Mouse (Mus musculus): ENCODE results near the gene Cradd. TPM values are rescaled to one million over a fixed set of nuclear protein-coding genes. Genes with fewer than 3 reads are reported as not detected.

Cradd gene
- polyA plus RNA-seq, 1 experiment from 2014 or later, result 7.5 TPM

DNA sequence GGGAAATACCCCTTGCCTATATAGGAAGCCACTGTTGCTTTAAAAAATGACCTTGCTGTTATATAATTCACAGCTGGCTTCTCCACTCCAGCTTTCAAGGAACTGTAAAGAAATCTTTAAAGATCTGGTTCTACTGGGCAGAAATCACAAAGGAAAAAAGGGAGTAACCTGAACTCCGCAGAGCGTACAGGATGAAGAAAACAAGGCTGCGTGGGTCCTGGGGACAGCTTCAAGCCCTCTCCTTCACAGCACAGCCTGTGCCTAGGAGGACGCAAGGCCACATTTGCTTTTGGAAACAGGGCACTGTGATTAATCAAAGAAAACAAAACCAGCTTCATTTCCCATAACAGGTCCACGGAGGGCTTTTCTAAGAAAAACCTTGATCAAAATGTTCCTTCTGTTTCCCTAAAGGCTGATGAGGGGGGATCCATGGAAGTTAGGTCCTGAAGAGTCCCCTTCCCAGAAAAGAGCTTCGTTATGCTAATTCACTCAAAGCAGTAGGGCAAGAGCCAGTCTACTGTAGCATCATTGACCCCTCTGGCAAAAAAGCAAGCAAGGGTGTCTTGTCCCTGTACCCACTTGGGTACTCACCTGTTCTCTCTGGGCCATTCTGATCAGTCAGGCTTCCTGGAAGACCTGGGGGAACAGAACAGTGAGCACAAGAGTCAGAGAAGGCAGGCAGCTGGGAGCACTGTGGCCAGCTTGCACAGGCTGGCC, 179.4 kb downstream of the Cradd start:
- Histone ChIP-seq H3K4me3 (no peak overlapping the region), H3K9ac (no peak overlapping the region), H3K36me3 (no peaks in the 10 kb centered on the region), H3K27ac (no peak overlapping the region), H3K9me3 (no peaks in the 10 kb centered on the region), H3K27me3 (no peaks in the 10 kb centered on the region), H3K4me2 (no peak overlapping the region), H3K4me1 (peaks cover 47% of the 10 kb centered on the region)
- ATAC-seq (ENCODE audit: insufficient number of reproducible peaks, low FRiP score, low TSS enrichment, low read depth), result no peak
- 62% methylated on average over 6 of the region's 6 CpGs for WGBS

DNA sequence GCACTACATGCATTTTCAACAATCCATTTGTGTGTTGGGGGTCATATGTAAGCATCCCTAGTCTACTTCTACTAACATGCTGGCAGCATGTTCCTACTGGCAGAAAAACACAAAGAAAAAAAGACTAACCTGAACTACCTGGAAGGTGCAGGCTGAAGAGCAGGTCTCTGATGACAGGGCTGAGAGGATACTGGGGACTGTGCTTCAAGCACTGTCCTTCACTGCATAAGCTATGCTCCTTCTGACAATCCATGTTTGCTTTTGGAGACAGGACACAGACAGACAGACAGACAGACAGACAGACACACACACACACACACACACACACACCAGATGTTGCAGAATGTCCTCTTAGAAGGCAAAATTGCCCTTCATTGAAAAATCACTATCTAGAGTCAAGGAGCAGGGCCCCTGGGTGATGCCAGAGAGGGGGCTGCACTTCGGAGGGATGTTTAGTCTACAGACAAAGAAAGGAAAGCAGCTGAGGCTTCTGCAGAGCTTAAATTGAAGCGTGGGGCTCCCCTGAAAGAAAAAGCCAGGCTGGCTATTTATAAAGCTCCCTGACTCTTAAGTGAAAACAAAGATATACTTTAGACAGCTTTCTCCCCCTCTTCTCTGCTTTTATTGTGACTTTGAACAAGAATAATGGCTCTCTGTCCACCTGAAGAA, 180.4 kb downstream of the Cradd start:
- Histone ChIP-seq H3K36me3 (no peaks in the 10 kb centered on the region), H3K4me3 (no peak overlapping the region), H3K9ac (no peak overlapping the region), H3K9me3 (no peaks in the 10 kb centered on the region), H3K27me3 (no peaks in the 10 kb centered on the region), H3K4me2 (no peak overlapping the region), H3K27ac (peak overlapping the region; percentile 44), H3K4me1 (peaks cover 48% of the 10 kb centered on the region)
- WGBS, result 29% methylated on average over 2 of the region's 2 CpGs
- no peak for ATAC-seq (ENCODE audit: insufficient number of reproducible peaks, low FRiP score, low TSS enrichment, low read depth)

DNA sequence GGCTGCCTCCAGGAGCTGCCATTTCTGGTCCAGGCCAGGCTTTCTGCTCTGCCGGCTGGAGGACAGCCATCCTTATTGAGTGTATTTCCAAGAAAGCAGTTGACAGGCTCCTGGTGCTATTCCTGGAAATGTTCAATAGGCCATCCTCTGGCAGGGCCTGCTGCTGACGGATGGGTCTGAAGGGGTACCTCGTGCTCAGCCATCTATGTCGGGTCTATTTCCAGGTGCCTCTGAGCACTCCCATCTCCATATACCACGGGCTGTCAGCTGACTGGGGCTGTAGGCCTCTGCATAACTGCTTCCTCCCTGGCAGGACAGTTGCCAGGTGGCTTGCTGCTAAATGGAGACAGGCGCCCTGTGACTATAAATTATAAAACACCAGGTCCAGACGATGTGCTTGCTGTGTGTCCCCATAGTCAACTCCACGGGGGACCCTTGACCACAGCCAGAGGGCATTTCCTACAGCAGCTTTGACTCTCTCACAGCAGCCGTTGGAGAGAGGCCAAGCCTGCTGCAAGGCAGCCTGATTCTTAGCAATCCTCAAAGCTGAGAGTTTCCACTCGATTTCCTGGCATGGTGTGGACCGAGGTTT, 181.0 kb downstream of the Cradd start:
- ATAC-seq (ENCODE audit: insufficient number of reproducible peaks, low FRiP score, low TSS enrichment, low read depth), result peak; percentile 81
- no peak overlapping the region for H3K9ac ChIP-seq
- WGBS, result 11% methylated on average over 11 of the region's 11 CpGs
- H3K4me2 ChIP-seq, result no peak overlapping the region
- H3K27me3 ChIP-seq, result no peaks in the 10 kb centered on the region
- H3K4me3 ChIP-seq, result no peak overlapping the region
- no peaks in the 10 kb centered on the region for H3K36me3 ChIP-seq
- H3K27ac ChIP-seq, result peak overlapping the region; percentile 44
- peaks cover 48% of the 10 kb centered on the region for H3K4me1 ChIP-seq
- no peaks in the 10 kb centered on the region for H3K9me3 ChIP-seq

DNA sequence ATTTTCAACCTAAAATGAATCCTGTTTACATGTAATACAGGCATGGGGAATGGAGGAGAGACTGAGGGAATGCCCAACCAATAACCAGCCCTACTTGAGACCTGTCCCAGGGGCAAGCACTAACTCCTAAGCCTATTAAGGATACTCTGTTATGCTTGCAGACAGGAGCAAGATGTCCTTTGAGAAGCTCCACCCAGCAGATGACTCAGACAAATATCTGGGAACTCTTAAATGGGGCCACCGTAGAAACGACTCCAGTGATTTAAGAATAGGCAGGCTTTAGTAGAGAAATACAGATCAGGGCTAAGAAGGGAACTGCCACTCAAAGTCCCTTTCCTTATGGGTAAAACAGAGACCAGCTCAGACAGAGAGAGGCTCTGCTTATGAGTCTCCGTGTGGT, 182.9 kb downstream of the Cradd start:
- H3K4me1 ChIP-seq, result peaks cover 37% of the 10 kb centered on the region
- no peak for ATAC-seq (ENCODE audit: insufficient number of reproducible peaks, low FRiP score, low TSS enrichment, low read depth)
- no peaks in the 10 kb centered on the region for H3K27me3 ChIP-seq
- H3K9me3 ChIP-seq, result no peaks in the 10 kb centered on the region
- no peak overlapping the region for H3K4me3 ChIP-seq
- H3K4me2 ChIP-seq, result no peak overlapping the region
- H3K27ac ChIP-seq, result no peak overlapping the region
- no peak overlapping the region for H3K9ac ChIP-seq
- 52% methylated on average over 3 of the region's 3 CpGs for WGBS
- no peaks in the 10 kb centered on the region for H3K36me3 ChIP-seq

DNA sequence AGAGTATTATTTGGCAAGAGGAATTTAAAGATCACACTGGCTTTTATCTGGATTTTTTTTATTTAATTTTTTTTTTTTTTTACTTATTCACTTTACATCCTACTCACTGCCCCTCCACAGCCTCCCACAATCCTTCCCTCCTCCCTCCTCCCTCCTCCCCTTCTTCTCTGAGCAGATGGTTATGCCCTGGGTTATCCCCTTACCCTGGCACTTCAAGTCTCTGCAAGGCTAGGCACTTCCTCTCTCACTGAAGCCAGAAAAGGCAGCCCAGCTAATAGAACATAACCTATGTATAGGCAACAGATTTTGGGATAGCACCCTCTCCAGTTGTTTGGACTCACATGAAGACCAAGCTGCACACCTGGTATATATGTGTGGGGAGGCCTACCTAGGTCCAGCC, 183.7 kb downstream of the Cradd start:
- H3K4me2 ChIP-seq, result no peak overlapping the region
- no peak for ATAC-seq (ENCODE audit: insufficient number of reproducible peaks, low FRiP score, low TSS enrichment, low read depth)
- no peaks in the 10 kb centered on the region for H3K36me3 ChIP-seq
- H3K9ac ChIP-seq, result no peak overlapping the region
- no peaks in the 10 kb centered on the region for H3K27me3 ChIP-seq
- H3K4me1 ChIP-seq, result peaks cover 31% of the 10 kb centered on the region
- no peaks in the 10 kb centered on the region for H3K9me3 ChIP-seq
- no peak overlapping the region for H3K27ac ChIP-seq
- H3K4me3 ChIP-seq, result no peak overlapping the region

DNA sequence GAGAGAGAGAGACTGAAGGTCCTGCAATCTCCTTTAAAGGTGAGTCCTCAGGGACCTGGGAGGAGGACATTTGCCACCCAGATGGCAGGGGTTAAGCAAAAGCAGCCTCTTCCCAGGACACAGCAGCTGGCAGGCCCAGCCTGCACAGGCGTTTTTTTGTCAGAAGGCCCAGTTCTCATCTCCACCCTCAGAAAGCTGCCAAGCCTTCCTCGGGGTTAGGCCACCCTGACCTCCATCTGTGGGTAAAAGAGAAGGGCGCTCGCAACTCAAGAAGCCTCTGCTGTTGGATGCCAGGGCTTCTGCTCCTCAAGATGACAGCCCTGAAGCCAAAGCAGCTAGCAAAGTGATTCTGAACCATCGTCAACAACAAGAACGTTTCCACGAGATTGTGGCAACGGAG, 184.3 kb downstream of the Cradd start:
- no peak overlapping the region for H3K4me3 ChIP-seq
- no peak overlapping the region for H3K4me2 ChIP-seq
- no peaks in the 10 kb centered on the region for H3K27me3 ChIP-seq
- H3K9me3 ChIP-seq, result no peaks in the 10 kb centered on the region
- no peak overlapping the region for H3K9ac ChIP-seq
- 52% methylated on average over 8 of the region's 8 CpGs for WGBS
- H3K27ac ChIP-seq, result no peak overlapping the region
- H3K36me3 ChIP-seq, result no peaks in the 10 kb centered on the region
- ATAC-seq (ENCODE audit: insufficient number of reproducible peaks, low FRiP score, low TSS enrichment, low read depth), result no peak
- peaks cover 27% of the 10 kb centered on the region for H3K4me1 ChIP-seq

DNA sequence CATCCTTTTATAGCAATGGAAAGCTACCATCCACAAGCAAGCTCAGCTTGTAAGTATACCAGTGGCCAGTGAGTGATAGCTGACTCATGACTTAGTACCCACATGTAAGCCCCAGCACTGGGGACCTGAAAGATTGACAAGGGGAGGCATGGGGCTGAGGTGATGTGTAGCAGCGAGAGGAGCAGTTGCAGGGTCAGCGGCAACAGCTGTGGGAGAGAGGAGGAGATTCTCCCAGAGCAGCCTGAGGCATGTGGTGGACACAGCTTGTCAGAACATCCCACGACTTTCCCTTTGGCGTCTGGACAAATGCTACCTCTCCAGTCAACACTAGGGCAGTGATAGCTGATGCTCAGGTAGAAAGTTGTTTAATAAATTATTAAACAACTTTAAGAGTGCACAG, 190.9 kb downstream of the Cradd start:
- no peaks in the 10 kb centered on the region for H3K9me3 ChIP-seq
- no peak overlapping the region for H3K9ac ChIP-seq
- no peak overlapping the region for H3K4me2 ChIP-seq
- no peak overlapping the region for H3K27ac ChIP-seq
- H3K27me3 ChIP-seq, result no peaks in the 10 kb centered on the region
- H3K36me3 ChIP-seq, result no peaks in the 10 kb centered on the region
- no peak for ATAC-seq (ENCODE audit: insufficient number of reproducible peaks, low FRiP score, low TSS enrichment, low read depth)
- 61% methylated on average over 4 of the region's 4 CpGs for WGBS
- H3K4me1 ChIP-seq, result no peaks in the 10 kb centered on the region
- no peak overlapping the region for H3K4me3 ChIP-seq

Other genes with a start within 250 kb of the Cradd start
- 42.3 and 49.6 TPM in 2 replicates for gene Socs2, start 93.0 kb upstream of the Cradd start, polyA plus RNA-seq (2015; fragmentation: Nextera tagmentation; extraction: Ambion mirVana)
- 275 and 277 TPM in 2 replicates for gene Mrpl42, start 177.8 kb upstream of the Cradd start, polyA plus RNA-seq (2015; fragmentation: Nextera tagmentation; extraction: Ambion mirVana)
- 289 TPM in 2 replicates for gene Ube2n, start 191.0 kb upstream of the Cradd start, polyA plus RNA-seq (2015; fragmentation: Nextera tagmentation; extraction: Ambion mirVana)
- 77.7 and 86.4 TPM in 2 replicates for gene Nudt4, start 240.0 kb upstream of the Cradd start, polyA plus RNA-seq (2015; fragmentation: Nextera tagmentation; extraction: Ambion mirVana)

Data from limb, embryonic 15.5 days (tissue).